Mouse (Mus musculus): ENCODE measurements at regions not wholly inside any gene's neighbourhood (a gene's known extent, or its start where the extent isn't known, plus 50 kb on each side); places are given as distances from the start of the nearest gene placed in this dataset.

- no peak for ATAC-seq (ENCODE audit: poor library complexity, severe bottlenecking)
These were observed 150.3 kb downstream of the Rnf152 start for GRCm38 (mm10) chr1:105206216-105206615.

GRCm38 (mm10) chr1:105199305-105199704 is 157.2 kb downstream of the Rnf152 start:
- peak; percentile 86 for ATAC-seq (ENCODE audit: poor library complexity, severe bottlenecking)

- peak; percentile 89 for ATAC-seq (ENCODE audit: poor library complexity, severe bottlenecking)
These were observed 165.4 kb downstream of the Rnf152 start for GRCm38 (mm10) chr1:105191126-105191525.

GRCm38 (mm10) chr1:105188920-105189266 is 167.6 kb downstream of the Rnf152 start:
- peak; percentile 36 for ATAC-seq (ENCODE audit: poor library complexity, severe bottlenecking)

GRCm38 (mm10) chr1:105188210-105188919 is 168.1 kb downstream of the Rnf152 start:
- ATAC-seq (ENCODE audit: poor library complexity, severe bottlenecking), result peak; percentile 86

- ATAC-seq (ENCODE audit: poor library complexity, severe bottlenecking), result no peak
These were observed 172.0 kb downstream of the Rnf152 start for GRCm38 (mm10) chr1:105184470-105184869.

GRCm38 (mm10) chr1:105179371-105179823 is 177.1 kb downstream of the Rnf152 start:
- peak; percentile 93 for ATAC-seq (ENCODE audit: poor library complexity, severe bottlenecking)

GRCm38 (mm10) chr1:105178773-105179172 is 177.7 kb downstream of the Rnf152 start:
- no peak for ATAC-seq (ENCODE audit: poor library complexity, severe bottlenecking)

- no peak for ATAC-seq (ENCODE audit: poor library complexity, severe bottlenecking)
These were observed 178.6 kb downstream of the Rnf152 start for GRCm38 (mm10) chr1:105177938-105178337.

- no peak for ATAC-seq (ENCODE audit: poor library complexity, severe bottlenecking)
These were observed 179.3 kb downstream of the Rnf152 start for GRCm38 (mm10) chr1:105177015-105177762.

GRCm38 (mm10) chr1:105170979-105171378 is 185.5 kb downstream of the Rnf152 start:
- peak; percentile 72 for ATAC-seq (ENCODE audit: poor library complexity, severe bottlenecking)

- ATAC-seq (ENCODE audit: poor library complexity, severe bottlenecking), result peak; percentile 82
These were observed 186.4 kb downstream of the Rnf152 start for GRCm38 (mm10) chr1:105170114-105170506.

GRCm38 (mm10) chr1:105169455-105170113 is 186.9 kb downstream of the Rnf152 start:
- peak; percentile 61 for ATAC-seq (ENCODE audit: poor library complexity, severe bottlenecking)

- ATAC-seq (ENCODE audit: poor library complexity, severe bottlenecking), result no peak
These were observed 187.7 kb downstream of the Rnf152 start for GRCm38 (mm10) chr1:105168808-105169207.

GRCm38 (mm10) chr1:105157459-105158124 is 198.9 kb downstream of the Rnf152 start:
- peak; percentile 81 for ATAC-seq (ENCODE audit: poor library complexity, severe bottlenecking)

- ATAC-seq (ENCODE audit: poor library complexity, severe bottlenecking), result no peak
These were observed 204.2 kb downstream of the Rnf152 start for GRCm38 (mm10) chr1:105152175-105152828.

- no peak for ATAC-seq (ENCODE audit: poor library complexity, severe bottlenecking)
These were observed 205.1 kb downstream of the Rnf152 start for GRCm38 (mm10) chr1:105151466-105151846.

GRCm38 (mm10) chr1:105150624-105151465 is 205.7 kb downstream of the Rnf152 start:
- ATAC-seq (ENCODE audit: poor library complexity, severe bottlenecking), result no peak

GRCm38 (mm10) chr1:105148792-105149191 is 207.7 kb downstream of the Rnf152 start:
- ATAC-seq (ENCODE audit: poor library complexity, severe bottlenecking), result no peak

GRCm38 (mm10) chr1:105148048-105148447 is 208.5 kb downstream of the Rnf152 start:
- no peak for ATAC-seq (ENCODE audit: poor library complexity, severe bottlenecking)

All from megakaryocyte, adult 5-6 weeks (primary cell).